Mouse (Mus musculus) MEL (cell line): Measurements from ENCODE around the gene Slc45a2. TPM values are rescaled to one million over a fixed set of nuclear protein-coding genes. Genes with fewer than 3 reads are reported as not detected.

Source experiments
- DNase-seq: peaks from one replicate; pipeline ENCODE4 v3.0.0; 2011; ENCODE audit warnings: low read depth, low spot score
- H3K27ac ChIP-seq: 2 replicates; pipeline ENCODE4 v1.5.1; 2012; ENCODE audit warnings: low read depth, mild to moderate bottlenecking, control low read depth, low read length, moderate library complexity; ENCODE audit not compliant: control insufficient read depth
- H3K27me3 ChIP-seq, 2 experiments: fragments of 150-350 bp in 1 of 2; sonication (generic) in 1 of 2; 2 replicates each; pipeline ENCODE4 v1.6.1; 2012; ENCODE audit warnings: low read length in 2 of 2, mild to moderate bottlenecking in 2 of 2, improper control_type of control experiment in 1 of 2, moderate library complexity in 1 of 2; ENCODE audit not compliant: insufficient read depth in 2 of 2, control insufficient read depth in 1 of 2
- H3K36me3 ChIP-seq, 2 experiments: 2 replicates each; pipeline ENCODE4 v1.6.1; 2012 to 2014; ENCODE audit warnings: low read length in 2 of 2, improper control_type of control experiment in 1 of 2, inconsistent platforms in 1 of 2, mild to moderate bottlenecking in 1 of 2; ENCODE audit not compliant: insufficient read depth in 2 of 2, control insufficient read depth in 1 of 2
- H3K4me1 ChIP-seq, 2 experiments: fragments of 150-350 bp in 1 of 2; sonication (generic) in 1 of 2; 2 replicates each; pipeline ENCODE4 v1.6.1; 2012; ENCODE audit warnings: low read length in 2 of 2, improper control_type of control experiment in 1 of 2, mild to moderate bottlenecking in 1 of 2; ENCODE audit not compliant: insufficient read depth in 2 of 2, control insufficient read depth in 1 of 2
- H3K4me3 ChIP-seq, 2 experiments: fragments of 150-350 bp in 1 of 2; sonication (generic) in 1 of 2; 2 replicates each; pipeline ENCODE4 v1.5.1; 2012; ENCODE audit warnings: low read depth in 2 of 2, low read length in 2 of 2, mild to moderate bottlenecking in 2 of 2, moderate library complexity in 2 of 2, control low read depth in 1 of 2, improper control_type of control experiment in 1 of 2; ENCODE audit not compliant: control insufficient read depth in 1 of 2, insufficient read depth in 1 of 2
- H3K79me2 ChIP-seq: 2 replicates; pipeline ENCODE4 v1.6.1; 2012; ENCODE audit warnings: mild to moderate bottlenecking, low read length, moderate library complexity; ENCODE audit not compliant: control insufficient read depth, poor library complexity, insufficient read depth
- H3K9ac ChIP-seq: 2 replicates; pipeline ENCODE4 v1.6.1; 2012; ENCODE audit warnings: low read depth, mild to moderate bottlenecking, control low read depth, low read length, moderate library complexity; ENCODE audit not compliant: control insufficient read depth, poor library complexity, severe bottlenecking
- H3K9me3 ChIP-seq: fragments of 150-350 bp; sonication (generic); replicated peaks from 2 replicates; pipeline ENCODE4 v1.6.1; 2012; ENCODE audit warnings: mild to moderate bottlenecking, low read length, improper control_type of control experiment, moderate library complexity; ENCODE audit not compliant: insufficient read depth
- CHD1 ChIP-seq: IDR thresholded peaks from 2 replicates; pipeline ENCODE4 v1.6.1; 2012; ENCODE audit warnings: low read depth, mild to moderate bottlenecking, inconsistent platforms, low read length, improper control_type of control experiment
- E2F4 ChIP-seq: IDR thresholded peaks from 2 replicates; pipeline ENCODE4 v1.6.1; 2011; ENCODE audit warnings: low read depth, low read length, improper control_type of control experiment, borderline replicate concordance
- ELF1 ChIP-seq: IDR thresholded peaks from 2 replicates; pipeline ENCODE4 v1.6.1; 2014; ENCODE audit warnings: low read depth, mild to moderate bottlenecking, inconsistent platforms, low read length, improper control_type of control experiment, moderate library complexity
- EP300 ChIP-seq, 2 experiments: IDR thresholded peaks; 2 replicates each; pipeline ENCODE4 v1.6.1; 2011; ENCODE audit warnings: improper control_type of control experiment in 2 of 2, low read length in 2 of 2, low read depth in 1 of 2, mild to moderate bottlenecking in 1 of 2
- ETS1 ChIP-seq: IDR thresholded peaks from 2 replicates; pipeline ENCODE4 v1.6.1; 2012; ENCODE audit warnings: low read depth, mild to moderate bottlenecking, inconsistent platforms, low read length, improper control_type of control experiment, moderate library complexity
- HCFC1 ChIP-seq: IDR thresholded peaks from 2 replicates; pipeline ENCODE4 v1.6.1; 2012; ENCODE audit warnings: low read depth, mild to moderate bottlenecking, inconsistent platforms, low read length, improper control_type of control experiment, moderate library complexity
- MAFK ChIP-seq: IDR thresholded peaks from 2 replicates; pipeline ENCODE4 v1.6.1; 2011; ENCODE audit warnings: low read depth, mild to moderate bottlenecking, low read length, improper control_type of control experiment, borderline replicate concordance
- MXI1 ChIP-seq: IDR thresholded peaks from 2 replicates; pipeline ENCODE4 v1.6.1; 2011; ENCODE audit warnings: mild to moderate bottlenecking, low read depth, low read length, improper control_type of control experiment
- MYC ChIP-seq: IDR thresholded peaks from 2 replicates; pipeline ENCODE4 v1.6.1; 2011; ENCODE audit warnings: low read depth, mild to moderate bottlenecking, low read length, improper control_type of control experiment, moderate library complexity
- NRF1 ChIP-seq: IDR thresholded peaks from 2 replicates; pipeline ENCODE4 v1.6.1; 2014; ENCODE audit warnings: low read depth, mild to moderate bottlenecking, inconsistent platforms, low read length, improper control_type of control experiment, moderate library complexity; ENCODE audit not compliant: poor library complexity, insufficient read depth, severe bottlenecking
- POLR2AphosphoS2 ChIP-seq: IDR thresholded peaks from 2 replicates; pipeline ENCODE4 v1.6.1; 2011; ENCODE audit warnings: low read length, improper control_type of control experiment
- POLR2AphosphoS5 ChIP-seq: IDR thresholded peaks from 2 replicates; pipeline ENCODE4 v1.6.1; 2012; ENCODE audit warnings: low read depth, borderline replicate concordance, mild to moderate bottlenecking, inconsistent platforms, low read length, moderate library complexity, mixed read lengths
- SMC3 ChIP-seq: IDR thresholded peaks from 2 replicates; pipeline ENCODE4 v1.6.1; 2011; ENCODE audit warnings: low read depth, low read length, improper control_type of control experiment
- TBP ChIP-seq: IDR thresholded peaks from 2 replicates; pipeline ENCODE4 v1.8.0; 2011; ENCODE audit warnings: low read depth, low read length, improper control_type of control experiment
- UBTF ChIP-seq: IDR thresholded peaks from 2 replicates; pipeline ENCODE4 v1.6.1; 2012; ENCODE audit warnings: low read depth, mild to moderate bottlenecking, inconsistent platforms, low read length, improper control_type of control experiment, moderate library complexity, borderline replicate concordance; ENCODE audit not compliant: insufficient read depth
- USF1 ChIP-seq: IDR thresholded peaks from 2 replicates; pipeline ENCODE4 v1.6.1; 2014; ENCODE audit warnings: low read depth, mild to moderate bottlenecking, inconsistent platforms, low read length, improper control_type of control experiment, moderate library complexity
- USF2 ChIP-seq, 2 experiments: IDR thresholded peaks; 2 replicates each; pipeline ENCODE4 v1.6.1; 2011 to 2012; ENCODE audit warnings: improper control_type of control experiment in 2 of 2, low read length in 2 of 2, borderline replicate concordance in 1 of 2, inconsistent platforms in 1 of 2, low read depth in 1 of 2, mild to moderate bottlenecking in 1 of 2; ENCODE audit not compliant: insufficient read depth in 1 of 2
- ZNF384 ChIP-seq: IDR thresholded peaks from 2 replicates; pipeline ENCODE4 v1.6.1; 2012; ENCODE audit warnings: low read depth, mild to moderate bottlenecking, inconsistent platforms, low read length, improper control_type of control experiment
- polyA plus RNA-seq, 2 experiments: library from polyadenylated mRNA; stranded (reverse) in 1 of 2; unstranded in 1 of 2; fragments of >175 nt in 1 of 2; fragments of >200 nt in 1 of 2; gene quantifications; 2 replicates each; pipeline versions ENCODE4 v1.2.1 to v1.2.4; 2012; ENCODE audit warnings: low replicate concordance in 2 of 2, low read depth in 1 of 2; ENCODE audit not compliant: insufficient read length in 2 of 2, insufficient read depth in 1 of 2, missing spikeins in 1 of 2
- total RNA-seq: library from RNA; depleted of rRNA; stranded (reverse); fragments of 300-350 nt; gene quantifications from 2 replicates; pipeline ENCODE4 v1.2.3, GENCODE M21; 2012

Slc45a2 gene
- total and polyA plus RNA-seq, 3 experiments: not detected

DNA sequence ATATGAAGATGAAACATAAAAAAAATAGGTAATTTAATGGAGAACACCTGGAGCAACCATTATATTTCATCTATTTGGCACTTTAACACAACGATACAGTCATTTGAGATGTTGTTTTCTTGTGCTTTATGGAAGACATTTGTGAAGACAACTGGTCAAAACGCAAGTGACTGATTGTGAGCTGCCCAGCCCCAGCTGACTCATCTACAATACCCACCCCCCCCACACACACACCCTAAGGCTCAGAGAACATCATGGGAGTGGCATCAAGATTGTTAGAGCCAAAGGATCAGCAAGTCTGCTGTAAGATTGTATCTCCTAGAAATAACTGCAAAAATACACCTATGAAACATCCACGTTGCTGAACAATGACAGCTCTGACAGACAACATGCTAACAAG lies 31.1 kb upstream of the Slc45a2 start:
- no peak overlapping the region for H3K27ac ChIP-seq
- no peak overlapping the region for H3K4me3 ChIP-seq
- H3K79me2 ChIP-seq: no peaks in the 10 kb centered on the region
- H3K27me3 ChIP-seq: no peaks in the 10 kb centered on the region
- no peak for TF ChIP-seq ETS1
- TF ChIP-seq MXI1: no peak
- no peak for TF ChIP-seq TBP
- no peak for TF ChIP-seq POLR2AphosphoS5
- no peak for TF ChIP-seq MAFK
- no peak for TF ChIP-seq NRF1
- no peaks in the 10 kb centered on the region for H3K4me1 ChIP-seq
- H3K9ac ChIP-seq: no peak overlapping the region
- H3K36me3 ChIP-seq: no peaks in the 10 kb centered on the region
- H3K9me3 ChIP-seq: no peaks in the 10 kb centered on the region
- no peak for DNase-seq

DNA sequence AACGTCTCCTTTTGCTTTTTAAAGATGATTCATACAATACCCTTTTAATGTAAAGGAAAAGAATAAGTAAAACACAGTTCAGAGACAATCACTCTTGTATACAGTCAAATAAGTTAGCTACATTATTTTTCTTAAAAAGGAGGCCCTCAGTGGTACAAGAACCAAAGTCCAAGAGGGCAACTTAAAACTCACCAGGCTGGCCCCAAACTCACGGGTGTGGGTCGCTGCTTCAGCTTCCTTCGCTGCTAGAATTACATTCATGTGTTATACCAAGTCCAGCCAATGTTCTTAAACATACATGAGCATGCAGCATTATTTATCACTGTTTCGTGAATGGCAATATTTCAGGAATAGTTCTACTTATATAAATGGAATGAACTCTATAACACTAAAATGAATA lies 29.7 kb upstream of the Slc45a2 start:
- Histone ChIP-seq H3K27me3 (no peaks in the 10 kb centered on the region), H3K36me3 (no peaks in the 10 kb centered on the region), H3K79me2 (no peaks in the 10 kb centered on the region), H3K9ac (no peak overlapping the region), H3K27ac (no peak overlapping the region), H3K9me3 (no peaks in the 10 kb centered on the region)
- no peak for TF ChIP-seq ETS1
- no peak for TF ChIP-seq ELF1
- no peak for TF ChIP-seq HCFC1
- no peak for TF ChIP-seq POLR2AphosphoS2
- TF ChIP-seq EP300 (IDR thresholded peaks at IDR 0.05; ENCODE audit: low read depth in 1 of 2, low read length in 2 of 2): no peak
- TF ChIP-seq USF1: no peak
- TF ChIP-seq E2F4: no peak
- TF ChIP-seq ZNF384: no peak
- no peak for TF ChIP-seq USF2 (IDR thresholded peaks at IDR 0.05; ENCODE audit: borderline replicate concordance in 1 of 2, insufficient read depth in 1 of 2, low read depth in 1 of 2, low read length in 2 of 2)
- TF ChIP-seq, all 39 proteins: peak for 0
- Histone ChIP-seq H3K4me1 (no peaks in the 10 kb centered on the region), H3K4me3 (no peak overlapping the region)
- no peak for DNase-seq

GRCm38 (mm10) chr15:10977151-10977550 lies 23.4 kb upstream of the Slc45a2 start:
- Histone ChIP-seq H3K27ac (no peak overlapping the region), H3K4me1 (no peaks in the 10 kb centered on the region), H3K9ac (no peak overlapping the region), H3K79me2 (no peaks in the 10 kb centered on the region), H3K9me3 (no peaks in the 10 kb centered on the region), H3K36me3 (no peaks in the 10 kb centered on the region), H3K4me3 (no peak overlapping the region), H3K27me3 (no peaks in the 10 kb centered on the region)
- no peak for DNase-seq
- TF ChIP-seq MAFK: no peak
- TF ChIP-seq SMC3: no peak
- TF ChIP-seq UBTF: no peak
- no peak for TF ChIP-seq MYC
- TF ChIP-seq TBP: no peak
- no peak for TF ChIP-seq ZNF384
- no peak for TF ChIP-seq CHD1
